Mouse (Mus musculus) intestine, embryonic 16.5 days (tissue): ENCODE measurements around the gene Gm826. TPM values are rescaled to one million over a fixed set of nuclear protein-coding genes. Genes with fewer than 3 reads are reported as not detected.

Experiments used
- ATAC-seq: fragments of 200-750 bp; cut with Nextera tagmentation; 2 replicates; pipeline ENCODE4 v1.8.0; 2017; ENCODE audit warnings: moderate TSS enrichment, moderate library complexity
- H3K27ac ChIP-seq: fragments of 300-500 bp; sonication (generic); 2 replicates; pipeline ENCODE4 v1.5.1; 2014; ENCODE audit warnings: mild to moderate bottlenecking, low read length
- H3K27me3 ChIP-seq: fragments of 300-500 bp; sonication (generic); replicated peaks from 2 replicates; pipeline ENCODE4 v1.6.1; 2014; ENCODE audit warnings: low read length, control low read depth, mixed read lengths; ENCODE audit not compliant: control insufficient read depth, insufficient read depth
- H3K36me3 ChIP-seq: fragments of 300-500 bp; sonication (generic); 2 replicates; pipeline ENCODE4 v1.6.1; 2014; ENCODE audit warnings: low read length, control low read depth; ENCODE audit not compliant: control insufficient read depth, insufficient read depth
- H3K4me1 ChIP-seq: fragments of 300-500 bp; sonication (generic); 2 replicates; pipeline ENCODE4 v1.6.1; 2014; ENCODE audit warnings: low read length, control low read depth, mixed read lengths; ENCODE audit not compliant: control insufficient read depth, insufficient read depth
- H3K4me2 ChIP-seq: fragments of 300-500 bp; sonication (generic); 2 replicates; pipeline ENCODE4 v1.6.1; 2014; ENCODE audit warnings: low read depth, low read length, control low read depth
- H3K4me3 ChIP-seq: fragments of 300-500 bp; sonication (generic); 2 replicates; pipeline ENCODE4 v1.5.1; 2014; ENCODE audit warnings: mild to moderate bottlenecking, low read length
- H3K9ac ChIP-seq: fragments of 300-500 bp; sonication (generic); 2 replicates; pipeline ENCODE4 v1.6.1; 2014; ENCODE audit warnings: low read depth, low read length
- H3K9me3 ChIP-seq: fragments of 300-500 bp; sonication (generic); 2 replicates; pipeline ENCODE4 v1.6.1; 2016; ENCODE audit warnings: low read length, control low read depth; ENCODE audit not compliant: control insufficient read depth
- WGBS: fragments of 180-500 bp; shearing (Covaris S2); extraction: QIAGEN DNeasy Blood & Tissue Kit; methylation state at CpG from one replicate; pipeline ENCODE4 v1.1.7; 2014; 5-methylcytosine and 5-hydroxymethylcytosine counted together
- polyA plus RNA-seq: library from polyadenylated mRNA; unstranded; fragments of >200 nt; fragmentation: Nextera tagmentation; extraction: Ambion mirVana; gene quantifications from 2 replicates; pipeline ENCODE4 v1.2.1, GENCODE M21; 2015

Gm826 gene
- polyA plus RNA-seq, 1 experiment from 2014 or later: 24.3 TPM

GRCm38 (mm10) chr2:160366111-160366979, 32.4 kb upstream of the Gm826 start:
- no peaks in the 10 kb centered on the region for H3K36me3 ChIP-seq
- ATAC-seq: peak; percentile 8; the same call in 1 of the 2 replicates
- peaks cover 67% of the 10 kb centered on the region for H3K27me3 ChIP-seq
- H3K4me2 ChIP-seq: peak overlapping the region; percentile 97
- H3K4me3 ChIP-seq: peak overlapping the region; percentile 63
- H3K4me1 ChIP-seq: peaks cover 15% of the 10 kb centered on the region
- H3K9me3 ChIP-seq: no peaks in the 10 kb centered on the region
- under 1% methylated on average over 83 of the region's 95 CpGs for WGBS
- H3K9ac ChIP-seq: peak overlapping the region; percentile 81
- H3K27ac ChIP-seq: peak overlapping the region; percentile 61

GRCm38 (mm10) chr2:160365107-160365911, 31.3 kb upstream of the Gm826 start:
- no peak overlapping the region for H3K27ac ChIP-seq

GRCm38 (mm10) chr2:160364666-160365065, 30.7 kb upstream of the Gm826 start:
- Histone ChIP-seq H3K4me2 (peak overlapping the region; percentile 97), H3K27ac (no peak overlapping the region), H3K9ac (no peak overlapping the region), H3K4me3 (peak overlapping the region; percentile 63), H3K9me3 (no peaks in the 10 kb centered on the region), H3K36me3 (no peaks in the 10 kb centered on the region), H3K27me3 (peaks cover 67% of the 10 kb centered on the region), H3K4me1 (peaks cover 15% of the 10 kb centered on the region)
- WGBS: 5% methylated on average over 12 of the region's 12 CpGs
- no peak for ATAC-seq

More at GRCm38 (mm10) chr2:160365107-160365911, 31.3 kb upstream of the Gm826 start:
- H3K4me3 ChIP-seq: peak overlapping the region; percentile 63
- H3K4me1 ChIP-seq: peaks cover 15% of the 10 kb centered on the region
- H3K36me3 ChIP-seq: no peaks in the 10 kb centered on the region
- H3K27me3 ChIP-seq: peaks cover 67% of the 10 kb centered on the region
- H3K4me2 ChIP-seq: peak overlapping the region; percentile 97
- H3K9ac ChIP-seq: peak overlapping the region; percentile 81
- WGBS: under 1% methylated on average over 50 of the region's 50 CpGs
- no peaks in the 10 kb centered on the region for H3K9me3 ChIP-seq
- no peak for ATAC-seq

- Histone ChIP-seq H3K4me1 (peaks cover 15% of the 10 kb centered on the region), H3K27ac (no peak overlapping the region), H3K4me3 (peak overlapping the region; percentile 63), H3K27me3 (peaks cover 64% of the 10 kb centered on the region), H3K4me2 (peak overlapping the region; percentile 97), H3K9me3 (no peaks in the 10 kb centered on the region), H3K9ac (0 out of 2 replicates have a peak overlapping the region, but pooled peaks have one; percentile 39), H3K36me3 (no peaks in the 10 kb centered on the region)
- 4% methylated on average over 9 of the region's 9 CpGs for WGBS
- no peak for ATAC-seq
Measured at GRCm38 (mm10) chr2:160364128-160364650, 30.2 kb upstream of the Gm826 start.

GRCm38 (mm10) chr2:160363201-160363600, 29.2 kb upstream of the Gm826 start:
- Histone ChIP-seq H3K9me3 (no peaks in the 10 kb centered on the region), H3K4me2 (no peak overlapping the region), H3K36me3 (no peaks in the 10 kb centered on the region), H3K4me1 (peaks cover 14% of the 10 kb centered on the region), H3K27ac (no peak overlapping the region), H3K4me3 (no peak overlapping the region), H3K9ac (no peak overlapping the region), H3K27me3 (peaks cover 63% of the 10 kb centered on the region)
- ATAC-seq: no peak
- 29% methylated on average over 4 of the region's 4 CpGs for WGBS

GRCm38 (mm10) chr2:160361442-160362121, 27.6 kb upstream of the Gm826 start:
- 14% methylated on average over 16 of the region's 16 CpGs for WGBS
- H3K4me2 ChIP-seq: no peak overlapping the region
- no peaks in the 10 kb centered on the region for H3K36me3 ChIP-seq
- peaks cover 12% of the 10 kb centered on the region for H3K4me1 ChIP-seq
- peaks cover 64% of the 10 kb centered on the region for H3K27me3 ChIP-seq
- no peak overlapping the region for H3K27ac ChIP-seq
- no peaks in the 10 kb centered on the region for H3K9me3 ChIP-seq
- 0 out of 2 replicates have a peak overlapping the region, but pooled peaks have one; percentile 6 for H3K9ac ChIP-seq
- H3K4me3 ChIP-seq: no peak overlapping the region
- ATAC-seq: no peak

- no peak overlapping the region for H3K4me3 ChIP-seq
- no peak overlapping the region for H3K27ac ChIP-seq
- H3K36me3 ChIP-seq: no peaks in the 10 kb centered on the region
- H3K27me3 ChIP-seq: peaks cover 55% of the 10 kb centered on the region
- no peak overlapping the region for H3K4me2 ChIP-seq
- WGBS: 12% methylated on average over 8 of the region's 8 CpGs
- ATAC-seq: no peak
- H3K9me3 ChIP-seq: no peaks in the 10 kb centered on the region
- H3K4me1 ChIP-seq: peaks cover 3% of the 10 kb centered on the region; the same call in 1 of the 2 replicates
- no peak overlapping the region for H3K9ac ChIP-seq
Measured at GRCm38 (mm10) chr2:160360234-160360874, 26.4 kb upstream of the Gm826 start.

GRCm38 (mm10) chr2:160358896-160359295, 24.9 kb upstream of the Gm826 start:
- Histone ChIP-seq H3K36me3 (no peaks in the 10 kb centered on the region), H3K9me3 (no peaks in the 10 kb centered on the region), H3K27me3 (peaks cover 52% of the 10 kb centered on the region), H3K4me1 (peaks cover under 1% of the 10 kb centered on the region; the same call in 1 of the 2 replicates), H3K4me2 (no peak overlapping the region), H3K9ac (no peak overlapping the region), H3K4me3 (no peak overlapping the region), H3K27ac (no peak overlapping the region)
- no peak for ATAC-seq
- 10% methylated on average over 4 of the region's 4 CpGs for WGBS
